Mouse (Mus musculus) frontal cortex, postnatal 14 days (tissue): Measurements from ENCODE around the gene Nsun6.

ENCODE experiments used
- DNase-seq, 2 experiments: peaks; one replicate each; pipeline ENCODE4 v3.0.0; 2022; ENCODE audit warnings: low spot score in 2 of 2

Nsun6 gene

DNA sequence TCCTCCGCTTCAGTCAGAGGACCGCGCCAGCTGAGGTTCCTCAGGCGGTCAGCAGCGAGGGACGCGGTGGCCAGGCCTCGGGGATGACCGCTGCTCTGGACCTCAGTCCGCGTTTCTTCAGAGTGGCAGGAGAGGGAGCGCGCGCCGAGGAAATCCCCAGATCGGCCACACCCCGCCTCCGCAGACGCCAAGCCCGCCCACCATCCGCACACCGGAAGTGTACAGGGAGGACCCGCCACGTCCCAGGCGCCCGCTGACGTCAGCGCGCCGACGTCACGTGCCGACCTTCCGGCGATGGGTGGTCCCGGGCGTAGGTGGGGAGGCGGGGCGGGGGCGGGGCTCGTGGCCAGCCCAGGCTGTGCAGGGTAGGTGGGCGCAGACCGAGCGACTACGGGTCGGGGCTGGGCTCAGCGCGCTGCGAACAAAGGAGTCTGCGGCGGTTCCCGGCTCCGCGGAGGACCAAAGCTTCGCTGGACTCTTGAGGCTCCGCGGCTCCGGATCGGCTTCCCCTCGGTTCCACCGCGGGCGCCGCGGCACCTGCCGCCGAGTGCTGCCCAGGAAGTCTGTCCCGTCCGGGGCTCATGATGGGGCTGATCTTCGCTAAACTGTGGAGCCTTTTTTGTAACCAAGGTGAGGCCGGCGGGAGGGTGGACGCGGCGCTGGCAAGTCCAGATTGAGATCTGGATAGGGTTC lies at the start of gene Nsun6:
Nsun6 (minus strand) TSS at position 125 of the 693 bp plus-strand sequence.
- DNase-seq = peak; percentile 90 to 92

DNA sequence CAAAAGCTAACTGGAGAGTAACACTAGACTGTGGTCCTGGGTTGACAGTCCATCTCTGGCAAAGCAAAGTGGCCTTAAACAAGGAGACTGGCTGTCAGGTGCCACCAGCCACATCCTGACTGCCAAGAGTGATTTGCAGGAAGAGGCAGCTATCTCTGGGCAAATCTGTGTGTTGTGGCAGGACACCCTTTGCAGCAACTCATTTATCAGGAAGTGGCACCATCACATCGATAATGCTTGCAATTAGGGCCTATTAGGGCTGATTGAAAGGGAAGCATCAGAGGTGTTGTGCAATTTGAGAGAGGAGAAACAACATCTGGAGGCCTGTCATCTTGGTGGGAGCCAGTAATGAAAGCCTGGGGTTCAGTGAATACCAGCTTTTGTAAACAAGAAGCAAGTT lies 49.5 kb upstream of the Nsun6 start:
- no peak for DNase-seq

DNA sequence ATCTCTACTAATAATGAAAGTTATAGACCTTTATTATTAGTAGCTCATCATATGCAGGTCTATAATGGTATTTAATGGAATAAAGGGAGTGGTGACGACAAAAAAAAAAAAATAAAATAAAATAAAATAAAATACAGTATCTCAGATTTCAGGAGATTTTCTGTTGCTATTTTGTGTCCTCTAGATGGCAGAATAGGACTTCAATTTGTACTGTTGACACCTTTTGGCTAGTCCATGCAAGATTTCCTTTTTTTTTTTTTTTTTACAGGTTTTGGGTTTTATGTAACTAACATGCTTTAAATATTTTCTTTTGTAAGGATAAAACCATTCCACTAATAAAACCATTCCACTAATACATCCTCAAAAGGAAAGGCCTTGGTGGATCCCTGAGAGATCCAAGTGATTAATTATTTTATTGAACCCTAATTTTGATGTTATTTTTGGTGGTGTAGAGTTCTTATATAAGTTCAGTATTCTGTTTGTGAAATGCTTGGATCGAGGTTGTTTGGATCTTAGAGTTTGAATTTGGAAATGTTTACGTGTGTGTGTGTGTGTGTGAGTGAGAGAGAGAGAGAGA lies 41.7 kb upstream of the Nsun6 start:
- no peak for DNase-seq

DNA sequence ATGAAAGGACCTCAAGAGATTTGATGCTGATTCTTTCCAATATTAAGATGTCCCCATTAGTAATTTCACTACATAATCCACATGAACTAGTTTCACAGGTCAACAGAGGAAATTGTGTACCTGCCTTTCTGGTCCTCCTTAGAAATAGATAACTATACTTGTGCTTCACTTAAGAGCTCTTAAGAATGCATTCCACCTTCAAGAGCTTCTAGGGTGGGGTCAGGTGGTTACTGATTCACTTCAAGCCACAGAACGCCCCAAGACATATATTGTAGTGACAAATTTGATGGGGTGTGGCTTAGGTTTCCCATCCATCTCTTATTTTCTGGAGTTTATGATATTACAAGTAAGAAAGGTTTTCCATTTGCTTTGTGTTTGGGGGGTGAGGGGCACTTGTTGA lies 32.4 kb upstream of the Nsun6 start:
- DNase-seq = no peak

DNA sequence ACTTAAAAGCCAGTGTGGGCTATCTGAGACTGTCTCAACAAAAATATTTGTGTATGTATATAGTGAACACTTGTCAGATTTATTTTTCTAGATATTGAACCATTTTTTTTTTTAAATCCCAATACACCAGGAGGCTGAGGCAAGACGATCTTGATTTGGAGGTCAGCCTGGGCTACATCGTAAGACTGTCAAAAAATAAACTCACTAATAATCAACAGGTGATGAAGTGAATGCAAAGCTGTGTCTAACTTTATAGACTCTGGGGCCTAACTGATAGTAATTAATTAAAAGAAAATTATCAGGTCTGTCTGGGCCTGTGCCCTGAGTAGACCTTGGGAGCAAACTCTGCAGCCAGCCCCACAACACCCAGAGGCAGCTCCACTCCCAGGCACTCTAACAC lies 28.8 kb upstream of the Nsun6 start:
- no peak for DNase-seq

DNA sequence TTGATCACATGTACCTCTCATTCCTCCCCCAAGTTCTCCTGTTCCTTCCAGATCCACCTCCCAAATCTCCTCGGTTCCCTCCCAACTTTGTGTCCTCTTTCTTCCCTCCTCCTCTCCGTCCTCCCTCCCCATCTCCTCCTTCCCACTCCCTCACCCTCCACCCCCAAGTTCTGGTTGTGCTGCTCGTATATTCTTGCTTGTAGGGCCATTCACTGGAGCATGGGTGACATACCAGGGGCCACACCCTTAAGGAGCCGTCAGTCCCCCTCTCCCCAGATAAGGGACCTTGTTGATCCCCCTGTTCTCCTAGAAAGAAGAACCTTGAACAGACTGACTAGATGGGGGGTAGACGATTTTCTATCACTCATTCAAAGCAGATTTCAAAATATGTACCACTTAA lies 12.2 kb upstream of the Nsun6 start:
- no peak for DNase-seq

DNA sequence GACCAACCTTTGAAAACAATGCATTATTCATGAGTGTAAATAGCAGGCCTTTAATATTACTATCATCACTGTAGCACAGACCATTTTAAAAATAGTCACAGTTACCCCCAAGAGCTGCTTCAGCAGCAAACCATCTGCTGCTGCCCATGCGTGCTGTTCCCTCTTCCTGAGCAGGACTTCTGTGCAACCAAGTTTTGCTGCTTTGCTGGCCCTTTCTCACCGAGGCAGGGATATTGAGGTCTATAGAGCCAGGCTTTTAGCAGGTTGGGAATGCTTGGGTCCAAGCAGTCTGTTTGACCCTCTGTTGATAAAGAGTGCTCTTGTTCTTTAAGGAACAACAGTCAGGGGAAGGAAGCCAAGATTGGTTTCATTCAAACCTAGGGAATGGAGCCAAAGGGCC lies 10.6 kb upstream of the Nsun6 start:
- no peak for DNase-seq

DNA sequence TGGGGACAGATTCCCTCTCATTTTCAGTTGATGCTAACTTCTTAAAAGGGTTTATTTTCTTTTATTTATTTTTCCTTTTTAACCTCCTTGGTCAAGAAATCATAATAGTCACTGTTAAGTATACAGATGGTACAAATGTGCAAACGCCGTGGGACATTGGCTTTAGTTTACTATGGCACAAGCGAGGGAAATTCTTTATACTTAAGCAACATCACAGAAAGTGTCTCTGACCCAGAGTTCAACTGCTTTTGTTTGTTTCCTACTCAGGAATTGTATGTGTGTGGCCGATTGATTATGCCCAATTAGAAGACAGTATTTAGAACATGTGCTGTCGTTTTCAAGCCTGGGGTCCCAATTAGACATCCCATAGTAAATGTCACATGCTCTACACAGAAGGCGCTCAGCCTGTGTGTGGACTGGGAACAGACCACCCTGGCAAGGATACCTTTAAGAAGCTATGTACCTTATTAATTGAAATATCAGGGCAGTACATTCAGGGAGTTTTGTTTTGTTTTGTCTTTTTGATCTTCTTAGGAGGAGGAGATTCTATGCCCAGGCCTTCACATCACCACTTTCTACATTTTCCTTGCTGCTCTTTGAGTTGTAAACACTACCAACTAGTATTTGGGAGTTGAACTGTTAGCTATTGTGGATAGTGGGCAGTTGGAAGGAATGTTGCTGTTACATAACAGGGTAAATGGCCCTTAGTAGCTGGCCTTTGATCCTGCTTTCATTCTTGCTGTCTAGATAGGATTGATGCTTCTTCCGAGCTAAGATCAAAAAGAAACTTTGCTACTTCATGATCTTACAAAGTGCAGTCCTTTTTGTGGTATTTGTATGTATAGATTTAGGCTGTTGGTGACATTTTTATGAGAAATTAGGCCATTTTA lies 9.8 kb upstream of the Nsun6 start:
- DNase-seq = no peak

DNA sequence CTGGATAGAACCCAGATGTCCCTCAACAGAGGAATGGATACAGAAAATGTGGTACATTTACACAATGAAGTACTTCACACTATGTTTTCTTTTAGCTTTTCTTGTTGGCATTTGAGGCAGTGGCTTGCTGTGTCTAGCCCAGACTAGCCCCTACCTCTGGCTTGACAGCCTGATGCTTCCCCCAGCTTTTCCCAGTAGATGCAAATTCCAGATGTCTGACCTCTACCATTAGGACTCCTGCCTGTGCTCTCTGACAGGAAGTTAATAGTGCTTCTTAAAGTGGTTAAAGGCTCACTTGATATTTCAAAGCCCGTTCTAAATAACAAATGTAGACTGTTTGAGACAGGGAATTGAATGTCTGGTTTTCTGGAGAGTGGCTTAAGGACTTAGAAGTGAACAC lies 8.9 kb upstream of the Nsun6 start:
- DNase-seq = no peak

DNA sequence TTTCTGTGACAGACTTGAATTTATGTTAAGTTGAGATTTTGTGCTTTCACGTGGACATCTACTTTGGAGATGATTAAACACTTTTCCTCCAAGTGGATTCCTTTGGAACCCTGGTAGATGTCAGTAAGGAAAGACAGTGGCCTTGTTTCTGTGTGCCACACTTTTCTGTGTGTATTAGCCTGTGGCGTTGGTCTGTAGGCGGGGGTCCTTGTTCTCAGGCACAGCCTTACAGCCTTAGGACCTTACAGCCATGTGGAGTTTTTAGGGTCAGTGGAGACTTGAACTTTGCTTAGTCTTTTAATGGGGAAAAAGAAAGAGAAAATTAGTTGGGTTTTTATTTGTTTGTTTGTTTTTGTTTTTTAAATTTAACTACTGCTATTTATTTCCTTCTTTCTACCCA lies 6.0 kb upstream of the Nsun6 start:
- no peak for DNase-seq

DNA sequence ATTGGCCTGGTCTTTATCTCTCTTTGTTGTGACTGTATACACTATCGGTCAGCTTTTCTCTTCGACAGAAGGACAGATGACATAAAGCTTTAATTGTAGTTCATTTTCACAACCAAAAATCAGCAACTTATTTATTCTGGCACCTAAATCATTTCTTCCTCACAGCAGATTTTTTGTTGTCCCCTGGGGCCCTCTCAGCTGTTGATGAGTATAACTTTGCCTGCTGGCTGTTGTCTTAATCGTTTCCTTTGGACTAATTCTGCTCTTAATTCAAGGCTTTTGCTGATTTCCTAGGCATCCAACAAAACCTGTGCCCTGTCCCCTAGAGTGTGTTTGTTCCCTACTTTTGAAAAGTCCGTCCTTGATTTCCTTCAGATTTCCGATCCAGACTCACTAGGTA lies 3.4 kb upstream of the Nsun6 start:
- no peak for DNase-seq

DNA sequence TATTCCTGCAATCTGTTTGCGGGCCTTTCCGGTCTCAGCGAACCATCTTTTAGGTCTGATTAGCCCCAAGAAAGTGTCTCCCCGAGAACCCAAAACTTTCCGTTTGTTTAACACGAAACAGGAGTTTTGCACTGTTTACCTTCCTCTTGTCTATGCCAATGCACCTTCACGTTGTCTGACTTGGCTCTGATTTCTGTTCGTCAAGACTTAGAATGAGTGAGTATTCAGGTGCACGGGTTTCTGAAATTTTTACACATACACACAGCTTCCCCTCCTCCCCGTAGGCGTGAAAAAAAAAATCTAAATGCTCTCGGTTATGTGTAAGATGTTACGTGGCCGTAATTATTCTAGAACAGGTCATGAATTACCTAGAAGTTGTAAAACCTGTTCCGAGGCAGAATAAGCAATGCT lies 877 bp upstream of the Nsun6 start:
- no peak for DNase-seq

DNA sequence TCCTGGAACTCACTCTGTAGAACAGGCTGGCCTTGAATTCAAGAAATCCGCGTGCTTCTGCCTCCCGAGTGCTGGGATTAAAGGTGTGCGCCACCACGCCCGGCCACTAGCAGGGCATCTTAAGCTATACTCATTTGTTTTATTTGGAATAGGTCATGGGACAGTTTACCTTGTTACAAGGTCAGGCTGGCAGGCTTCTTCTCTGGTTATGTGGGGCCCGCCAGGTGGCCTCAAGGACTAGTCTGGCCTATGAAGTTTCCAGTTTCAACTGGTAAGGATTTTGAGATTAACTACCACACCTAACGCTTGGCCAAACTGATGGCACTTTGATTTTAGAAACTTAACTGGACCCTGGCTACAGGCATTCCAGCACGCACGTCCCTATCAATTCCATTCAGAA lies 373 bp downstream of the Nsun6 start:
- no peak for DNase-seq

DNA sequence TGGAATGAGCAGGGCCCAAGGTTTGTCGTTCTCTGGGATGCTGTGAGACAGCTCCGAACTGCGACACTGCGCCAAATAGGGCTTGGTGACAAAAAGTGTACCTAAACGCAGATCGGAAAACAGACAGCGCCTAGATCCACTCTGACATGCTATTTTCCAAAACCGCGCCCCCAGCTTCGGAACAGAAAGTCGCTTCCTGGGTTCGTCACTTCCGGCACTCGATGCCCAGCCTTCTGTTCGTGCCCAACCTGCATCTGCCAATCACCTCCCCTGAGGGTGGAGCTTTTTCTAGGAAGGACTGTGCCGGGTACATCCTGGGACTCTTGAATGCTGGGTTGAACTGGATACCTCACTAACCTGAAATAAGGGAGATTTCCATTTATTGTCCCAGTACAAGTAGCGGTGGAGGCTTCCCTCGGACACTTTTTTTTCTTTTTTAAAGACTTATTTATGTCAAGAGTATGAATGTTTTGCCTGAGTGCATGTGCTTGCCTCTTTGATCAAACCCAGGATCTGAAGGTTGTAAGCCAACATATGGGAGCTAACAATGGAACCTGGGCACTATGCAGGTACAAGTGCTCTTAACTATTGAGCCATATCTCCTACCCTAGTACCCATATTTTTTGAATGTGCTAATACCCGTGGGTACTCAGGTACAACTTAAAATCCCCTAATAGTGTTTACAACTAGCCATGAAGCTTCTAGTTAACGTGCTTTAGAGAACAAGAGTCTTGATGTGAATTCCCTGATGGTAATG lies 5.6 kb downstream of the Nsun6 start, which contains the start of gene Arl5b:
Arl5b (plus strand) TSS at position 279 of the 757 bp plus-strand sequence.
- DNase-seq = peak; percentile 87 to 88

DNA sequence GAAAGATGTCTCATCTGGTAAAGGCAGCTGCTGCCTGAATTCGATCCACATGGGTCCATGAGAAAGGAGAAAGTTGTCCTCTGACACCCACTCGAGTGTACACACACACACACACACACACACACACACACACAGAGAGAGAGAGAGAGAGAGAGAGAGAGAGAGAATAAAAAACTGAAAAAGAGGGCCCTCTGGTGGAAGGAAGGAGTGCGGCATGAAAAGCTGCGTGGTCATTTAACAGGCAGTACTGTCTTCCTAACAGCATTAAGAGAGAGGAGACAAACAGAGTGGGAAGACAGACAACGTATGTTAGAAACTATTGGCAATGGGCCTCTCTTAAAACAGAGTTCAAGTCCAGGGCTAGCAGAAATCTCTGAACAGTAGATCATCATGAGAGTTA lies 14.5 kb downstream of the Nsun6 start:
- peak in 1 of 2 experiments; percentile 14 for DNase-seq

DNA sequence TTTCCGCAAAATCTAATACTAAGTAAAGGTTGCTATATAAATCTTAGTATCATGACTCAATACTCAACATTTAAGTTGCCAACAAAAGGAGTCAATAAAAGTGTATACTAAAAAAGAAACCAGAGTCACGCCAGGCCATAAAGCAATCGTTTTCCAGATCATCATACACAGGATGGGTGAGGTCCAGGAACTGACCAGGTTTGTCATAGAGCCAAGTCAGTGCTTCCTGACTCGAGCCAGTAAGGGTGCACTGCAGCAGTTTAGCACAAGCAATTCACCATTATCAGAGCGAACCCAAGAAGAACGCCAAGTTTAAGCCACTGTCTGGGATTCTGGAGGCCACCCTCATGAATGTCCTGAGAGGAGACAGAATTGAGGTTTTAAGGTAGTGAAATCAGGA lies 16.2 kb downstream of the Nsun6 start:
- DNase-seq = no peak

DNA sequence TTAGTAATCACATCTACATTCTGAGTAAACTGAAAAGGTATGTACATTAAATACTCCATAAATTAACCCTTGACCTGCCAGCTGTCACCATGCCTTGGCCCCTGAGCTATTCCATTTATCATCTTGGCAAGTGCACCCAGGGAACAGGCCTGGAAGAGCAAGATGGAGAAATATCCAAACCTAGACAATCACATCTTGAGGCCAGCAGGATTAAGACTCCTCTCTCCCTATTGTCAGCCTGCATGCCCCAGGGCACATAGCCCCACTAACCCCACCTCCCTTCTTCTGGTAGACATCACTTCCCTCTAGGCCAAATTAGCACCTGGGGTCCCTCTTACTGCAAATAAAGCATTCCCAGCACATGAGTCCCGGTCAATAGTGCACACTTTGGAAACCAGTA lies 27.1 kb downstream of the Nsun6 start:
- no peak for DNase-seq

DNA sequence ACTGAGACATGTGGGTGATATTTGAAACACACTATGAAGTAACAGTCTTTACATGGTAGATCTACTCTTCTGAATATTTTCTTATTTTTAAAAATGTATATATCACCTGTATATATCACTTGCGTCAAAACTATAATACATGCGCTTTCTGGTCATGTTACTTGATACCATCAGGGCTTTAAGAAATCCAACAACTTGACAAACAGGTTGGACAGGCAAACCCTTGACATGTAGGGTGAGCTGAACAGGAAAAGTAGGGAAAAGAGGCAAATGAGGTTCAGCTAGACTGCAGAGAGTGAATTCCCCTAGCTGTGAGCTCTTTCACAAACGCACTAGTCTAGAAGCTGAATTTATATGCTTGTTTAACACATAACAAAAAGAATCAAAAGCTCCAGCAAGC lies 28.1 kb downstream of the Nsun6 start:
- no peak for DNase-seq

DNA sequence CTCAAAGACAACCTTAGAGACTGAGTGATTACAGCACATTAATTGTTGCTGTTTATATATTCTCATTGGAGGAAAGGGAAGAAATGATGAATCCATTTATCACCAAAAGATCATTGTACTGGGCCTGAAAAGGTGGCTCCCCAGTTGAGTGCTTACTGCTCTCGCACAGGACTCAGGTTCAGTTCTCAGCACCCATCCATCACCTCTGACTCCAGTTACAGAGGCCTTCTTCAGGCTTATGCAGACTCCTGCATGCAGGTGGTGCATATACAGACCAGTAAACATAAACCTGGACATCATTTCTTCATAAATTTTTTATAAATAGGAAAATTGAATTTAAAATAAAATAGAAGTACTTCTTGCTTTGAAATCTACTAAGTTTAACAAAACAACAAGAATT lies 46.8 kb downstream of the Nsun6 start:
- DNase-seq = no peak

DNA sequence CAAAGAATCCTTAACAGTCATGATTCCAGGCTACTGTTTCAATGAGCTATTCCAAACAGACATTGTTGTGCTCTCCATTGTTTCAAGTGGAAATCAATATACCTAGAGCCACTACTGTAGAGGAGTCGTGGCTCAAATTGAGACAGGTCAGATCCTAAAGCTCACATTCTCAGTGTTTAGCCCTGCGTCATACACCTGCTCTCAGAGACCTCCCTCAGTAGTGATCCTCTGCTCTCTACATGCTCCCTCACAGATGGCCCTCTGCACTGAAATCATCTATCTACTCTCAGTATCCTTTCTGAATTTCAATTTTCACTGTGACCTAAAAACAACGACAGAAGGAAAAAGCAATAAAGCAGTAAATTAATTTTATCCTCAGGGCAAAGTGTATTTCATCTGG lies 47.3 kb downstream of the Nsun6 start:
- no peak for DNase-seq

DNA sequence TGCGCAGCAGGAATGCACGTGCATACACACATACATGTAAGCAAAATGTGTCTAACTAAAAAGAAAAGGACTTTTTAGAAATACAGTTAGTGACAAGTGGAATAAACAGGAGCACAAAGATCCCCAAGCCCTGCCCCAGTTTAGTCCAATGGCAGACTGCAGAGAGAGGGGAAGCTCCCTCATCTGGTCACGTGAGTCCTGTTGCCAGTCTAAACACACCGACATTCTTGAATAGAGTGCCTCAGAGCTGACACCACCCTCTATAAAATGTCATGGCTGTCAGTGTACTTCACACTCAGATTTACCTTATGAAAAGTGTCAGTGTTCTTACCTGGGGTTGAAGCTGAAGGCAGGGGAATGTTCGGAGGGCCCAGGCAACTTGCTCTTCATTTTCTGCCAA lies 57.0 kb downstream of the Nsun6 start:
- DNase-seq = no peak

DNA sequence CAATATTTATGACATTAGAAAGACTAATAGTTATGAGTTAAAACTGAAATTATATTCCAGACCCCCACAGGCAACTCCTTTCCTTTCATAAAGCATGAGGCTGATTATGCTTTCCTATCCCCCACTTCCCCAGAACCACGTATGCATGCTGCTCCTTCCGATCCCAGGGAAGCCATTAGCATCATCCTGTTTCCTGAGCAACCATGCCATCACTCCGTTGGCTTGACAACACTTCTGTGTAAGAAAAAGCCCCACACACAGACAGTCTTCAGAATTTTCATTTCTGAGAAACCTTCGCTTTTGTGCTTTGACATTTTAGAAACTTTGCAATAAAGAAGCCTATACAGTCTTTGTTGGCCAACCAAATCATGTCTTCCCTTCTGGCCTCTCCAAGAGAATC lies 58.8 kb downstream of the Nsun6 start:
- DNase-seq = no peak
